Mouse (Mus musculus) frontal cortex, postnatal 14 days (tissue): ENCODE data around the gene Rap1a.
A peak's percentile ranks its signal among the peaks of the same experiment; 100 is the strongest.

Experiments used
- DNase-seq, 2 experiments: peaks; one replicate each; pipeline ENCODE4 v3.0.0; 2022; ENCODE audit warnings: low spot score in 2 of 2

The Rap1a gene

GRCm38 (mm10) chr3:105763132-105763851, 37.8 kb downstream of the Rap1a start:
- no peak for DNase-seq

GRCm38 (mm10) chr3:105760063-105760462, 41.1 kb downstream of the Rap1a start:
- DNase-seq: no peak

GRCm38 (mm10) chr3:105758658-105759057, 42.5 kb downstream of the Rap1a start:
- no peak for DNase-seq

GRCm38 (mm10) chr3:105758098-105758497, 43.0 kb downstream of the Rap1a start:
- no peak for DNase-seq

- DNase-seq: no peak
Measured at GRCm38 (mm10) chr3:105757323-105758083, 43.6 kb downstream of the Rap1a start.

GRCm38 (mm10) chr3:105756505-105756904, 44.6 kb downstream of the Rap1a start:
- DNase-seq: no peak

GRCm38 (mm10) chr3:105755123-105755522, 46.0 kb downstream of the Rap1a start:
- no peak for DNase-seq

GRCm38 (mm10) chr3:105754184-105754583, 47.0 kb downstream of the Rap1a start:
- DNase-seq: no peak

- DNase-seq: no peak
Measured at GRCm38 (mm10) chr3:105750810-105751209, 50.3 kb downstream of the Rap1a start.

- DNase-seq: no peak
Measured at GRCm38 (mm10) chr3:105746542-105746941, 54.6 kb downstream of the Rap1a start.

GRCm38 (mm10) chr3:105737666-105738065, 63.5 kb downstream of the Rap1a start:
- no peak for DNase-seq

GRCm38 (mm10) chr3:105737070-105737469, 64.1 kb downstream of the Rap1a start:
- DNase-seq: no peak

GRCm38 (mm10) chr3:105736148-105736547, 65.0 kb downstream of the Rap1a start:
- no peak for DNase-seq

- no peak for DNase-seq
Measured at GRCm38 (mm10) chr3:105735285-105735684, 65.9 kb downstream of the Rap1a start.

GRCm38 (mm10) chr3:105733538-105733937, 67.6 kb downstream of the Rap1a start:
- DNase-seq: no peak

- no peak for DNase-seq
Measured at GRCm38 (mm10) chr3:105732360-105732759, 68.8 kb downstream of the Rap1a start.

- no peak for DNase-seq
Measured at GRCm38 (mm10) chr3:105726037-105726436, 75.1 kb downstream of the Rap1a start.

- DNase-seq: no peak
Measured at GRCm38 (mm10) chr3:105722510-105722909, 78.6 kb downstream of the Rap1a start.

GRCm38 (mm10) chr3:105721681-105722201, 79.4 kb downstream of the Rap1a start:
- no peak for DNase-seq

- DNase-seq: no peak
Measured at GRCm38 (mm10) chr3:105720514-105720913, 80.6 kb downstream of the Rap1a start.

GRCm38 (mm10) chr3:105719979-105720378, 81.2 kb downstream of the Rap1a start:
- DNase-seq: peak in 1 of 2 experiments; percentile 34

- no peak for DNase-seq
Measured at GRCm38 (mm10) chr3:105718746-105719145, 82.4 kb downstream of the Rap1a start.
